Mouse (Mus musculus) 3134 (cell line): ENCODE measurements around the gene Aasdh.

ENCODE experiments used
- DNase-seq: peaks from one replicate; pipeline ENCODE4 v3.0.0-alpha.2; 2011; ENCODE audit warnings: low spot score; ENCODE audit not compliant: insufficient read length; ENCODE audit errors: extremely low read depth

Gene Aasdh

DNA sequence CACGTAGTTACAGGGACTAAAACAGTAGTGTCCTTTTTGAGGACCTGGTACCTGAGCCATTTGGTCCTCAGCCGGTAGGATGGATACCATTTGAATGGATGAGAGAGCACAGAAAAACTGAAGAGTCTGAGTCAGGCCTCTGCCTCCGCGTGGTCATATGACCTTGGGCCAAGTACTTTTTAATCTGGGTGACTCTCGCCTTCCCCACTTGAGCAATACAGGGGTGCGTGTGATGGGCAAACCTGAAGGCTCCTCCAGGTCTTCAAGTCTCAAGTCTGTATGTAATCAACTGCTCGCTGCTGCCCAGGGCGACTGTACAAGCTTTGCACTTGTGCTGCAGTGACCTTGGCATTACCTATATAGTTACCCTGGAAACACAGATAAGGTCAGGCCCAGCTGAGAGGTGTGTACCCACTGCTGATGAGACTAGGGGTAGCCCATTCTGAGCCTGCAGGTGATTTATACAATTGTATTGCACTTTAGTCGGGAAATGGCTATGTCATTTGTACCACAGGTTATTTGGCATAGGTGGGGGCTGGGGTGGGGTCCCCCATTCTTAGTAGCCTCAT, 61.4 kb downstream of the Aasdh start:
- DNase-seq = no peak

- DNase-seq = no peak
Observed at GRCm38 (mm10) chr5:76843448-76843847, 61.9 kb downstream of the Aasdh start.

GRCm38 (mm10) chr5:76841859-76842258, 63.5 kb downstream of the Aasdh start:
- no peak for DNase-seq

DNA sequence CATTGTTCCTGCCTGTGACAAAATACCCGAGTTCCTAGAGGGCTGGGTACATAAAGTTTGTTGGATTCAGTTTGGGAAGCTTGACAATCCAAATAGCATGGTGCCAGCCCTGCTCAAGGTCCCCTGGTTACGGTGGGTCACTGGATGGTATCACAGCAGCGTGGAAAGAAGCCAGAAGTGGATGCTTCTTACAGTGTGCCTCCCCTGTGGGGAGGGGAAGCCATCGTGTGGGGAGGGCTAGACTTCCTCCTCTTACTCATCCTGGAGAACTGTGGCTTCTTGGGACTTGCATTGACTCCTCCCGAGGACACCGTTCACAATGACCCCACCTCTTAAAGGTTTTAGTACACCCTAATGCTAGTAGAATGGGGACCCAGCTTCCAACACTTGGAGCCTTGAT, 65.5 kb downstream of the Aasdh start:
- no peak for DNase-seq

- DNase-seq = peak; percentile 59
Observed at GRCm38 (mm10) chr5:76837018-76837417, 68.3 kb downstream of the Aasdh start.

GRCm38 (mm10) chr5:76832529-76833210, 72.6 kb downstream of the Aasdh start:
- DNase-seq = no peak

DNA sequence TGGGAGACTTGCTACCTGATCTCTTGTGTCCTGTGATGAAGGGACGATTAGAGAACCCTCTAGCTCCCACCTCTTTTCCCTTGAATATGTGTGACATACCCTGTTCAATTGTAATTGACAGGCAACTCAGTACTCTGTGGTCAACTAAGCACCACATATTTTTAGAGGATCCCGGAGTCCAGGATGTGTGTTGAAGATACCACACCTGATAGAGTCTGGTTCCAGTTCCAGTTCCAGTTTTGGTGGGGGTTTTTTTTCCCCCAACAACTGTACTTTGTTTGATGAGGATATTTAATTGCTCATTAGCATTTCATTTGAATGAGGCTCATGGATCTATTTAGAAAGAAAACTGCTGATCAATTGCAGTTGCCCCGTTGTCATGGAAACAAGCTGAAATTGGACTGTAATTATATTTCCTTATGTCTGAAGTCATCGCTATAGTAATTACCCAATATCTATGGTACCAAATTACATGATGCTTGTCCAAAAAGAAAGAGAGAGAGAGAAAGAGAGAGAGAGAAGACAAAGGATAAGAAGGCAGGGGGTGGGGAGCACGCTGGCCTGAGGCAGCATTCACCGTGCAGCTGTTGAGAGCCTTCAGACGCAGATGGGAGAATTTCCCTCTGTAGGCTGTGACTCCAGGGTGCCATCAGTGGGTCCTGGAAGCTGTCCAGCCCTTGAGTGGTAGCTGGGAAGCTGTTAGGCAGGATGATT, 76.6 kb downstream of the Aasdh start:
- no peak for DNase-seq
